Mouse (Mus musculus) MEL (cell line): Measurements from ENCODE around the gene Mgat5. TPM values are rescaled to one million over a fixed set of nuclear protein-coding genes. Genes with fewer than 3 reads are reported as not detected.
A peak's percentile ranks its signal among the peaks of the same experiment; 100 is the strongest.

Experiments used
- DNase-seq: peaks from one replicate; pipeline ENCODE4 v3.0.0; 2011; ENCODE audit warnings: low read depth, low spot score
- H3K27ac ChIP-seq: 2 replicates; pipeline ENCODE4 v1.5.1; 2012; ENCODE audit warnings: low read depth, mild to moderate bottlenecking, control low read depth, low read length, moderate library complexity; ENCODE audit not compliant: control insufficient read depth
- H3K27me3 ChIP-seq, 2 experiments: fragments of 150-350 bp in 1 of 2; sonication (generic) in 1 of 2; 2 replicates each; pipeline ENCODE4 v1.6.1; 2012; ENCODE audit warnings: low read length in 2 of 2, mild to moderate bottlenecking in 2 of 2, improper control_type of control experiment in 1 of 2, moderate library complexity in 1 of 2; ENCODE audit not compliant: insufficient read depth in 2 of 2, control insufficient read depth in 1 of 2
- H3K36me3 ChIP-seq, 2 experiments: 2 replicates each; pipeline ENCODE4 v1.6.1; 2012 to 2014; ENCODE audit warnings: low read length in 2 of 2, improper control_type of control experiment in 1 of 2, inconsistent platforms in 1 of 2, mild to moderate bottlenecking in 1 of 2; ENCODE audit not compliant: insufficient read depth in 2 of 2, control insufficient read depth in 1 of 2
- H3K4me1 ChIP-seq, 2 experiments: fragments of 150-350 bp in 1 of 2; sonication (generic) in 1 of 2; 2 replicates each; pipeline ENCODE4 v1.6.1; 2012; ENCODE audit warnings: low read length in 2 of 2, improper control_type of control experiment in 1 of 2, mild to moderate bottlenecking in 1 of 2; ENCODE audit not compliant: insufficient read depth in 2 of 2, control insufficient read depth in 1 of 2
- H3K4me3 ChIP-seq, 2 experiments: fragments of 150-350 bp in 1 of 2; sonication (generic) in 1 of 2; 2 replicates each; pipeline ENCODE4 v1.5.1; 2012; ENCODE audit warnings: low read depth in 2 of 2, low read length in 2 of 2, mild to moderate bottlenecking in 2 of 2, moderate library complexity in 2 of 2, control low read depth in 1 of 2, improper control_type of control experiment in 1 of 2; ENCODE audit not compliant: control insufficient read depth in 1 of 2, insufficient read depth in 1 of 2
- H3K79me2 ChIP-seq: 2 replicates; pipeline ENCODE4 v1.6.1; 2012; ENCODE audit warnings: mild to moderate bottlenecking, low read length, moderate library complexity; ENCODE audit not compliant: control insufficient read depth, poor library complexity, insufficient read depth
- H3K9ac ChIP-seq: 2 replicates; pipeline ENCODE4 v1.6.1; 2012; ENCODE audit warnings: low read depth, mild to moderate bottlenecking, control low read depth, low read length, moderate library complexity; ENCODE audit not compliant: control insufficient read depth, poor library complexity, severe bottlenecking
- H3K9me3 ChIP-seq: fragments of 150-350 bp; sonication (generic); replicated peaks from 2 replicates; pipeline ENCODE4 v1.6.1; 2012; ENCODE audit warnings: mild to moderate bottlenecking, low read length, improper control_type of control experiment, moderate library complexity; ENCODE audit not compliant: insufficient read depth
- CHD2 ChIP-seq: IDR thresholded peaks from 2 replicates; pipeline ENCODE4 v1.6.1; 2011; ENCODE audit warnings: low read length, improper control_type of control experiment
- EP300 ChIP-seq, 2 experiments: IDR thresholded peaks; 2 replicates each; pipeline ENCODE4 v1.6.1; 2011; ENCODE audit warnings: improper control_type of control experiment in 2 of 2, low read length in 2 of 2, low read depth in 1 of 2, mild to moderate bottlenecking in 1 of 2
- ETS1 ChIP-seq: IDR thresholded peaks from 2 replicates; pipeline ENCODE4 v1.6.1; 2012; ENCODE audit warnings: low read depth, mild to moderate bottlenecking, inconsistent platforms, low read length, improper control_type of control experiment, moderate library complexity
- GATA1 ChIP-seq: IDR thresholded peaks from 2 replicates; pipeline ENCODE4 v1.6.1; 2011; ENCODE audit warnings: low read depth, low read length, improper control_type of control experiment
- HCFC1 ChIP-seq: IDR thresholded peaks from 2 replicates; pipeline ENCODE4 v1.6.1; 2012; ENCODE audit warnings: low read depth, mild to moderate bottlenecking, inconsistent platforms, low read length, improper control_type of control experiment, moderate library complexity
- KAT2A ChIP-seq: conservative IDR thresholded peaks from 2 replicates; pipeline ENCODE4 v1.6.1; 2012; ENCODE audit warnings: low read depth, low read length, improper control_type of control experiment, inconsistent platforms
- MAFK ChIP-seq: IDR thresholded peaks from 2 replicates; pipeline ENCODE4 v1.6.1; 2011; ENCODE audit warnings: low read depth, mild to moderate bottlenecking, low read length, improper control_type of control experiment, borderline replicate concordance
- MAX ChIP-seq: IDR thresholded peaks from 2 replicates; pipeline ENCODE4 v1.6.1; 2011; ENCODE audit warnings: low read length, improper control_type of control experiment
- MAZ ChIP-seq: IDR thresholded peaks from 2 replicates; pipeline ENCODE4 v1.6.1; 2012; ENCODE audit warnings: low read depth, mild to moderate bottlenecking, inconsistent platforms, low read length, improper control_type of control experiment
- MEF2A ChIP-seq: IDR thresholded peaks from 2 replicates; pipeline ENCODE4 v1.6.1; 2014; ENCODE audit warnings: low read depth, mild to moderate bottlenecking, inconsistent platforms, low read length, improper control_type of control experiment; ENCODE audit not compliant: poor library complexity, insufficient replicate concordance, severe bottlenecking; ENCODE audit errors: extremely low read depth
- MXI1 ChIP-seq: IDR thresholded peaks from 2 replicates; pipeline ENCODE4 v1.6.1; 2011; ENCODE audit warnings: mild to moderate bottlenecking, low read depth, low read length, improper control_type of control experiment
- MYC ChIP-seq: IDR thresholded peaks from 2 replicates; pipeline ENCODE4 v1.6.1; 2011; ENCODE audit warnings: low read depth, mild to moderate bottlenecking, low read length, improper control_type of control experiment, moderate library complexity
- NELFE ChIP-seq: IDR thresholded peaks from 2 replicates; pipeline ENCODE4 v1.6.1; 2011; ENCODE audit warnings: low read depth, low read length, improper control_type of control experiment
- NRF1 ChIP-seq: IDR thresholded peaks from 2 replicates; pipeline ENCODE4 v1.6.1; 2014; ENCODE audit warnings: low read depth, mild to moderate bottlenecking, inconsistent platforms, low read length, improper control_type of control experiment, moderate library complexity; ENCODE audit not compliant: poor library complexity, insufficient read depth, severe bottlenecking
- POLR2A ChIP-seq, 2 experiments: IDR thresholded peaks; 2 replicates each; pipeline ENCODE4 v1.6.1; 2011 to 2012; ENCODE audit warnings: low read length in 2 of 2, mild to moderate bottlenecking in 2 of 2, control low read depth in 1 of 2, improper control_type of control experiment in 1 of 2, low read depth in 1 of 2, moderate library complexity in 1 of 2; ENCODE audit not compliant: control insufficient read depth in 1 of 2, insufficient read depth in 1 of 2, poor library complexity in 1 of 2
- POLR2AphosphoS2 ChIP-seq: IDR thresholded peaks from 2 replicates; pipeline ENCODE4 v1.6.1; 2011; ENCODE audit warnings: low read length, improper control_type of control experiment
- POLR2AphosphoS5 ChIP-seq: IDR thresholded peaks from 2 replicates; pipeline ENCODE4 v1.6.1; 2012; ENCODE audit warnings: low read depth, borderline replicate concordance, mild to moderate bottlenecking, inconsistent platforms, low read length, moderate library complexity, mixed read lengths
- RAD21 ChIP-seq: IDR thresholded peaks from 2 replicates; pipeline ENCODE4 v1.6.1; 2011; ENCODE audit warnings: mild to moderate bottlenecking, low read depth, low read length, improper control_type of control experiment
- SIN3A ChIP-seq: IDR thresholded peaks from 2 replicates; pipeline ENCODE4 v1.6.1; 2012; ENCODE audit warnings: low read length, improper control_type of control experiment, inconsistent platforms
- SMC3 ChIP-seq: IDR thresholded peaks from 2 replicates; pipeline ENCODE4 v1.6.1; 2011; ENCODE audit warnings: low read depth, low read length, improper control_type of control experiment
- TAL1 ChIP-seq: IDR thresholded peaks from 2 replicates; pipeline ENCODE4 v1.6.1; 2012; ENCODE audit warnings: mild to moderate bottlenecking, inconsistent platforms, low read length, moderate library complexity, mixed read lengths
- TBP ChIP-seq: IDR thresholded peaks from 2 replicates; pipeline ENCODE4 v1.8.0; 2011; ENCODE audit warnings: low read depth, low read length, improper control_type of control experiment
- TCF12 ChIP-seq: IDR thresholded peaks from 2 replicates; pipeline ENCODE4 v1.6.1; 2014; ENCODE audit warnings: low read depth, mild to moderate bottlenecking, inconsistent platforms, low read length, improper control_type of control experiment, moderate library complexity
- USF1 ChIP-seq: IDR thresholded peaks from 2 replicates; pipeline ENCODE4 v1.6.1; 2014; ENCODE audit warnings: low read depth, mild to moderate bottlenecking, inconsistent platforms, low read length, improper control_type of control experiment, moderate library complexity
- ZMIZ1 ChIP-seq: IDR thresholded peaks from 2 replicates; pipeline ENCODE4 v1.6.1; 2012; ENCODE audit warnings: low read depth, mild to moderate bottlenecking, inconsistent platforms, low read length, improper control_type of control experiment, moderate library complexity
- polyA plus RNA-seq, 2 experiments: library from polyadenylated mRNA; stranded (reverse) in 1 of 2; unstranded in 1 of 2; fragments of >175 nt in 1 of 2; fragments of >200 nt in 1 of 2; gene quantifications; 2 replicates each; pipeline versions ENCODE4 v1.2.1 to v1.2.4; 2012; ENCODE audit warnings: low replicate concordance in 2 of 2, low read depth in 1 of 2; ENCODE audit not compliant: insufficient read length in 2 of 2, insufficient read depth in 1 of 2, missing spikeins in 1 of 2
- total RNA-seq: library from RNA; depleted of rRNA; stranded (reverse); fragments of 300-350 nt; gene quantifications from 2 replicates; pipeline ENCODE4 v1.2.3, GENCODE M21; 2012

The Mgat5 gene
- total and polyA plus RNA-seq, 3 experiments: 6.9 to 9.5 TPM; not detected in 1

DNA sequence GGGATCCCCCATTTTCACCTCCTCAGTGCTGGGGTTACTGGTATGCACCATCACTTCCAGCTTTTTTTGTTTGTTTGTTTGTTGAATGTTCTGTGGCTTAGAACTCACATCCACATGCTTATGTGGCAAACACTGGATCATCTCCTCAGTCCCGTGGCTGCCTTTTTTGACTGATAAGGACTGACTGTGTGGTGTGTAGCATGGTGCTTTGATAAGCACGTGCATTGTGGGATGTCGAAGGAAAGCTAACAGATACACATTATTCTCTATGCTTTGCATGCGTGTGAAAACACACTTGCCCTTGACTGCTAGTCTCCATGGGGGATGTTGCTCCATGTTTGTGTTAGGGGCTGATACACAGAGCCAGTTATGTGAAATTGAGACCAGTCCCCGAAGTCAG lies 164.7 kb downstream of the Mgat5 start (continued):
- TF ChIP-seq NRF1 (no peak), TAL1 (peak; percentile 22; the same call in 1 of the 2 replicates), GATA1 (peak; percentile 69), USF1 (0 out of 2 replicates have a peak, but pooled peaks have one; percentile 6), TBP (no peak)

DNA sequence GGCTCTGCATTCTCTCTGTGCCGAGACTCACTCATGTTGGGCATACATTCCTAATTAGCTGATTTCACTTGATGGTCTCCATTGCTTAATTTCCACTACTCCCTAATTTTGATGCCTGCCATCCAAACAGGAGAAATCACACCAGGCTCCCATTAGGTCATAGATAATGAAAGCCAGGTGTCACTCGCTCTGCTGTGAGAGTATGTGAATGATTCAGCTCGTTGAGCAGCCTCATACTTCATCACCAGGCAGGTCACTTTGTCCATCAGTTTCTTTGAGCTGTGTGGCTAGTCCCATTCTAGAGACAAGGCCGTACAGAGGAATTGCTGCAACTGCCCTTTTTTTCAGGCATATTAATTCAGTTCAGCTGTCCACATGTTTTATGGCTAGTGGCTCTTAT lies 167.3 kb downstream of the Mgat5 start:
- H3K27me3 ChIP-seq: no peaks in the 10 kb centered on the region
- H3K4me1 ChIP-seq: peaks cover 0 to 6% of the 10 kb centered on the region in 2 experiments; a peak in 2 of 4 replicates
- no peaks in the 10 kb centered on the region for H3K79me2 ChIP-seq
- DNase-seq: no peak
- H3K9me3 ChIP-seq: no peaks in the 10 kb centered on the region
- no peak overlapping the region for H3K9ac ChIP-seq
- peaks cover 1 to 8% of the 10 kb centered on the region in 2 experiments for H3K36me3 ChIP-seq
- H3K4me3 ChIP-seq: no peak overlapping the region
- H3K27ac ChIP-seq: no peak overlapping the region
- no peak for TF ChIP-seq ZMIZ1
- TF ChIP-seq POLR2AphosphoS5: no peak
- no peak for TF ChIP-seq RAD21
- TF ChIP-seq SMC3: no peak
- no peak for TF ChIP-seq GATA1
- no peak for TF ChIP-seq MYC
- no peak for TF ChIP-seq MEF2A
- no peak for TF ChIP-seq TCF12
- TF ChIP-seq ETS1: no peak

DNA sequence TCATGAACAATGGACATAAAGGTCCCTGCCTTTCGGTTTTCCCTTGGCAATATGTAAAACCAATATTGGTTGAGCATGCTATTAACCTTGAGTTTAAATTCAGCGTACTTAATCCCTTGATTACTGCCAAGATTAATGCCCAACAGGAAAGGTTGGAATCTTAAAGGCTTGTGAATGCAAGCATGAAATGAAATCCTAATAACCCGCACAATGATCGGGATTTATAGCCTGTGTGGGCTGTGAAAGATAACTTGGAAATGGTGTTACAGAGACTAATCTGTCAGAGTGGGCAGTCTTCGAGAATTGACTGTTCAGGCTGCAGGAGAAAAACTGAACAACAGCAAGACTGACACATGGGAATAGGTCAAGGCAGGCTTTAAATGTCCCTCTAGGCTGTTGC lies 168.7 kb downstream of the Mgat5 start:
- Histone ChIP-seq H3K9me3 (no peaks in the 10 kb centered on the region), H3K9ac (no peak overlapping the region), H3K36me3 (peaks cover 0 to 8% of the 10 kb centered on the region in 2 experiments), H3K27me3 (no peaks in the 10 kb centered on the region), H3K4me1 (peaks cover 0 to 6% of the 10 kb centered on the region in 2 experiments; a peak in 2 of 4 replicates), H3K4me3 (no peak overlapping the region), H3K79me2 (no peaks in the 10 kb centered on the region), H3K27ac (no peak overlapping the region)
- TF ChIP-seq POLR2A (IDR thresholded peaks at IDR 0.05; ENCODE audit: control insufficient read depth in 1 of 2, insufficient read depth in 1 of 2, low read depth in 1 of 2, low read length in 2 of 2, poor library complexity in 1 of 2): no peak
- TF ChIP-seq MEF2A: no peak
- no peak for TF ChIP-seq MXI1
- no peak for TF ChIP-seq POLR2AphosphoS2
- TF ChIP-seq SIN3A: no peak
- no peak for TF ChIP-seq TAL1
- TF ChIP-seq KAT2A: no peak
- TF ChIP-seq MAX: no peak
- no peak for TF ChIP-seq RAD21
- TF ChIP-seq EP300 (IDR thresholded peaks at IDR 0.05; ENCODE audit: low read depth in 1 of 2, low read length in 2 of 2): no peak
- no peak for TF ChIP-seq HCFC1
- TF ChIP-seq NELFE: no peak
- no peak for TF ChIP-seq MAZ
- TF ChIP-seq GATA1: no peak
- TF ChIP-seq CHD2: no peak
- no peak for TF ChIP-seq MAFK
- no peak for TF ChIP-seq USF1
- no peak for DNase-seq
